Mouse (Mus musculus): Measurements from ENCODE around the gene Gm10772.
"Not testable (repeated sequence)": the region's sequence is repeated elsewhere in the genome, so short reads cannot be mapped to it uniquely, and the experiment has no call there.

The Gm10772 gene

DNA sequence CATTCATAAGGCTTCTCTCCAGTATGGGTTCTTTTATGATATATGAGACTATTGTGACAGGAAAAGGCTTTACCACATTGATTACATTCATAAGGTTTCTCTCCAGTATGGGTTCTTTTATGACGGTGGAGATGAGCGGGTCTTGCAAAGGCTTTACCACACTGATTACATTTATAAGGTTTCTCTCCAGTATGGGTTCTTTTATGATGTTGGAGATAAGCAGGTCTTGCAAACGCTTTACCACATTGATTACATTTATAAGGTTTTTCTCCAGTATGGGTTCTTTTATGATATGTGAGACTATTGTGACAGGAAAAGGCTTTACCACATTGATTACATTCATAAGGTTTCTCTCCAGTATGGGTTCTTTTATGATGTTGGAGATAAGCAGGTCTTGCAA is at the start of gene Gm10772:
TSS of gene Gm10772 (minus strand) at position 101 of the 400 bp plus-strand sequence.
- DNase-seq: not testable (repeated sequence)

GRCm38 (mm10) chr13:66263914-66264313 is 36.5 kb upstream of the Gm10772 start:
- not testable (repeated sequence) for DNase-seq

- DNase-seq: not testable (repeated sequence)
These were observed 35.8 kb upstream of the Gm10772 start for GRCm38 (mm10) chr13:66263141-66263540.

- no peak for DNase-seq
These were observed 13.0 kb downstream of the Gm10772 start for GRCm38 (mm10) chr13:66214349-66214748.

GRCm38 (mm10) chr13:66213811-66214210 is 13.6 kb downstream of the Gm10772 start:
- not testable (repeated sequence) for DNase-seq

GRCm38 (mm10) chr13:66179172-66179571 is 48.2 kb downstream of the Gm10772 start:
- not testable (repeated sequence) for DNase-seq
